Mouse (Mus musculus) midbrain, embryonic 11.5 days (tissue): Measurements from ENCODE around the gene Wdr47. TPM values are rescaled to one million over a fixed set of nuclear protein-coding genes. Genes with fewer than 3 reads are reported as not detected.
A peak's percentile ranks its signal among the peaks of the same experiment; 100 is the strongest.
"Not testable (repeated sequence)": the region's sequence is repeated elsewhere in the genome, so short reads cannot be mapped to it uniquely, and the experiment has no call there.

Experiments
- ATAC-seq: fragments of 200-750 bp; cut with Nextera tagmentation; 2 replicates; pipeline ENCODE4 v1.8.0; 2017; ENCODE audit warnings: moderate TSS enrichment, moderate library complexity; ENCODE audit not compliant: low FRiP score
- DNase-seq: peaks from one replicate; pipeline ENCODE4 v3.0.0; 2015; ENCODE audit warnings: low spot score; ENCODE audit errors: missing footprints
- H3K27ac ChIP-seq: fragments of 300-500 bp; sonication (generic); 2 replicates; pipeline ENCODE4 v1.5.1; 2014; ENCODE audit warnings: low read depth, low read length
- H3K27me3 ChIP-seq: fragments of 300-500 bp; sonication (generic); 2 replicates; pipeline ENCODE4 v1.6.1; 2014; ENCODE audit warnings: mild to moderate bottlenecking, low read length, moderate library complexity, mixed read lengths; ENCODE audit not compliant: control insufficient read depth, insufficient read depth
- H3K36me3 ChIP-seq: fragments of 300-500 bp; sonication (generic); 2 replicates; pipeline ENCODE4 v1.6.1; 2014; ENCODE audit warnings: mild to moderate bottlenecking, low read length, moderate library complexity, mixed read lengths; ENCODE audit not compliant: control insufficient read depth, insufficient read depth
- H3K4me1 ChIP-seq: fragments of 300-500 bp; sonication (generic); 2 replicates; pipeline ENCODE4 v1.6.1; 2014; ENCODE audit warnings: low read length; ENCODE audit not compliant: control insufficient read depth, insufficient read depth
- H3K4me2 ChIP-seq: fragments of 300-500 bp; sonication (generic); 2 replicates; pipeline ENCODE4 v1.6.1; 2014; ENCODE audit warnings: mild to moderate bottlenecking, moderate library complexity
- H3K4me3 ChIP-seq: fragments of 300-500 bp; sonication (generic); 2 replicates; pipeline ENCODE4 v1.5.1; 2014; ENCODE audit warnings: low read depth, low read length
- H3K9ac ChIP-seq: fragments of 300-500 bp; sonication (generic); 2 replicates; pipeline ENCODE4 v1.6.1; 2014; ENCODE audit warnings: low read length
- H3K9me3 ChIP-seq: fragments of 300-500 bp; sonication (generic); 2 replicates; pipeline ENCODE4 v1.6.1; 2016; ENCODE audit warnings: low read length; ENCODE audit not compliant: control insufficient read depth
- WGBS: fragments of 180-500 bp; shearing (Covaris S2); extraction: QIAGEN DNeasy Blood & Tissue Kit; methylation state at CpG from one replicate; pipeline ENCODE4 v1.1.7; 2014; 5-methylcytosine and 5-hydroxymethylcytosine counted together
- polyA plus RNA-seq: library from polyadenylated mRNA; unstranded; fragments of >200 nt; fragmentation: Nextera tagmentation; extraction: Ambion mirVana; gene quantifications from 2 replicates; pipeline ENCODE4 v1.2.1, GENCODE M21; 2014

The Wdr47 gene
- polyA plus RNA-seq, 1 experiment from 2014 or later = 50.0 TPM

DNA sequence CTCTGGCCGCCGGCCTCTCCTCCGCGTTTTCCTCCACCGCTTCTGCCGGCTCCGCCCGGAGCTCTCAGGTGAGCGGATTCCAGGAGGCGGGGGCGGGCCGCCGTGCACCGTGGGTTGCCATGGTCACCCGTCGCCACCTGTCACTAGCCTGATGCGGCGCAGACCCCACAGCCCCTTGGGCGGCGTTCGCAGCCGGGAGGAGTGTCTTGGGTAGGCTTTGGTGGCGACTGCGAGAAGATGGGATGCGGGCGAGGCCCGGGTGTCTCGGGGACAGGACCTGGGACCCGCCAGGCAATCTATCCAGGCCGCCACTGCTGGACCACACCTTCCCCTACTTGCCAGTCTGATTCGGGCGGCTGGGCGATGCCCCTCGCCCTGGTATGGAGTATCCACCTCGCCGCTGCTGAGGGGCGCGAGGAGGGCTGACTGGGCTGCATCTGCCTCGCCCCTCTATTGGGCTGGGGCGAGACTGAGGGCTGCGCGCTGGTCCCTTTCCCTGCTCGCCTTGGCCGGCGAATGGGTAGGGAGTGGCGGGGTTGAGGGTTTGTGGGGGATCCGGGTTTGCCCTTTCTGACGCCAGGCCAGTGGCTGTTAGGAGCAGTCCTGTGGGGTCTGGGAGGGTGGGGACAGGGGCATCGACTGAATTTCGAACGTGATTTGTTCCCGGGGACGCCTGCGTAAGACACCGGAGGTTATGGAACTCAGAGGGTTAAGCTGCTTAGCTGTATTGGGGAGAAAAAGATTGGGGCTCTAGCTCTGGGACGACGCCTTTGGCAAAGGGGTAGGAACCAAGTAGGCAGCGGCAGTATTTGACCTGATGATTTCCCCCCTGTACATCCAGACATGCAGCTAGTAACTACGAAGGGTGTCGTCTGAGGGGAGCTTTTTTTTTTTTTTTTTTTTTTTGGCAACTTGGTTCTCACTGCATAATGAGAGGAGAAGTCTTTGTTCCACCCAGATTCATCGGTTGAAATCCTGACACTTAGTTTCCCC is 747 bp downstream of the Wdr47 start:
- Histone ChIP-seq H3K9ac (peak overlapping the region; percentile 90), H3K4me2 (peak overlapping the region; percentile 87), H3K4me1 (no peaks in the 10 kb centered on the region; the same call in none of the 2 replicates), H3K4me3 (peak overlapping the region; percentile 96), H3K9me3 (no peaks in the 10 kb centered on the region), H3K27ac (peak overlapping the region; percentile 88), H3K36me3 (no peaks in the 10 kb centered on the region), H3K27me3 (no peaks in the 10 kb centered on the region)
- under 1% methylated on average over 59 of the region's 61 CpGs for WGBS
- ATAC-seq (peak; percentile 84), DNase-seq (peak; percentile 96)

DNA sequence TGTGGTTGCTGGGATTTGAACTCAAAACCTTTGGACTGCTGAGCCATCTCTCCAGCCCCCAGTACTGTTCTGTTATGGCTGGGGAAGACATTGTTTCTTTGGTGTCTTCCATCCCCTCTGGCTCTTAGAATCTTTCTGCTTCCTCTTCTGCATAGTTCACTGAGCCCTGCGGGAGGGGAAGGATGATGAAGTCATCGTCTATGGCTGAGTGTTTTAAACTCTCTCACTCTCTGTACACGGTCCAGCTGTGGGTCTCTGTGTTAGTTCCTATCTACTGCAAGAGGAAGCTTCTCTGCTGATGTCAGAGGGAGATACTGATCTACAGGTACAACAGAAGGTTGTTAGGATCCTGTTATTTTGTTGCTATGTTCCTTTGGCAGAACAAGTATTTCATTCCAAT is 17.8 kb downstream of the Wdr47 start:
- no peak for ATAC-seq
- WGBS = 69% methylated on average over 3 of the region's 3 CpGs
- H3K36me3 ChIP-seq = no peaks in the 10 kb centered on the region
- no peaks in the 10 kb centered on the region for H3K4me1 ChIP-seq
- H3K4me2 ChIP-seq = no peak overlapping the region
- no peak overlapping the region for H3K27ac ChIP-seq
- no peak overlapping the region for H3K9ac ChIP-seq
- no peak overlapping the region for H3K4me3 ChIP-seq
- no peaks in the 10 kb centered on the region for H3K27me3 ChIP-seq
- no peak for DNase-seq
- no peaks in the 10 kb centered on the region for H3K9me3 ChIP-seq

DNA sequence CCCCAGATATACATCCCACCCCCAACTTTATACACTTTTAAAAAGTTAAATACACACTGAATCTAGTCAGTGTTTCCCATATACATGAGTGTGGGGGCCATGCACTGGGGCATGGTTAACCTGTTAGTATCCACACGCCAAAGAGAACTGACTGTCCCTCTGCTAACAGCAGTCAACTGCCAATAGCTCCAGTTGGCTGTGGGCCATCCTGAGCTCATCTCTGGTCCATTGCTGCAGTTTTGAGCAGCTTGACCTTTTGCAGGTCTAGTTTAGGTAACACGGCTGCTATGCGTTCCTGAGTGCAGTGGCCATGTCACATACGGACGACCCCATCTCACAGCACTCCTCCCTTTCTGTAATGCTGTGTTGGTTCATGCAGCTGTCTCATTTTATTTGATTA is 43.7 kb downstream of the Wdr47 start:
- ATAC-seq (no peak), DNase-seq (no peak)
- Histone ChIP-seq H3K4me2 (no peak overlapping the region), H3K27me3 (no peaks in the 10 kb centered on the region), H3K36me3 (no peaks in the 10 kb centered on the region), H3K27ac (no peak overlapping the region), H3K9ac (no peak overlapping the region), H3K4me3 (no peak overlapping the region), H3K4me1 (no peaks in the 10 kb centered on the region), H3K9me3 (no peaks in the 10 kb centered on the region)
- 90% methylated on average over 5 of the region's 5 CpGs for WGBS

DNA sequence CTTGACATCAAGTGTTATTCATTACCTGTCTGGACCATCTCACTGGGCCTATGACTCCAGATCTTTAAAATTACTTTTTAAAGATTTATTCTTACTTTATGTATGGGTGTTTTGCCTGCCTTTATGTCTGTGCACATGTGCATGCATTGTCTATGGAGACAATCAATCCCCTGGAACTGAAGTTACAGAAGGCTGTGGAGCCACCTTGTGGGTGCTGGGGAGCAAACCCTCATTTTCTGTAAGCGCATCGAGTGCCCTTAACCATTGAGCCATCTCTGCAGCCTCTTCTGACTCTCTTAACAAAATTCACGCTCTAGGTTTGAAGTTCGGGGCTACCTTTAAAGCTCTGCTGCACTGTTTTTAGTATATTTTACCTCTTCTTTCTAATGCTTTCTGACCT is 48.3 kb downstream of the Wdr47 start:
- no peaks in the 10 kb centered on the region for H3K27me3 ChIP-seq
- WGBS = 73% methylated on average over 4 of the region's 4 CpGs
- H3K27ac ChIP-seq = no peak overlapping the region
- H3K4me3 ChIP-seq = no peak overlapping the region
- H3K36me3 ChIP-seq = peaks cover 3% of the 10 kb centered on the region; the same call in 1 of the 2 replicates
- no peak overlapping the region for H3K9ac ChIP-seq
- H3K4me2 ChIP-seq = no peak overlapping the region
- H3K9me3 ChIP-seq = no peaks in the 10 kb centered on the region
- H3K4me1 ChIP-seq = no peaks in the 10 kb centered on the region
- DNase-seq (no peak), ATAC-seq (no peak)

DNA sequence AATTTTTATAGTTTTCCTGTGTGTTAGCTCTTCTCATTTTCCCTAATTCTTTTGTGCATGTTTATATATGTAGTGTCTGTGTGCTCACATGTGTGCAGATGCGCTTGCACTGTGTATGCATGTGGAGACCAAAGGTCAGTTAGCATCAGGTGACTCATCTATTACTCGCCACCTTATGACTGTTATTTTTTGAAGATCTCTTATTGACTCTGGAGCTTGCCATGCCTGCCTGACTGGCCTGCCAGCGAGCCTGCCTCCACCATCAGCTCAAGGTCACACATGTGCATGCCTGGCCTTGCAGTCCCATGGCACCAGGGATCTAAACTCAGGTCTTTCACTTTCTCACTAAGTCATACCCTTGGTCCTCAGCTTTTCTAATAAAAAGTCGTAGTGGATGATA is 49.9 kb downstream of the Wdr47 start:
- ATAC-seq = no peak
- H3K27ac ChIP-seq = no peak overlapping the region
- no peaks in the 10 kb centered on the region for H3K4me1 ChIP-seq
- WGBS = 90% methylated on average over 4 of the region's 4 CpGs
- peaks cover 10% of the 10 kb centered on the region; the same call in 1 of the 2 replicates for H3K36me3 ChIP-seq
- H3K4me2 ChIP-seq = no peak overlapping the region
- no peak for DNase-seq
- no peaks in the 10 kb centered on the region for H3K27me3 ChIP-seq
- H3K4me3 ChIP-seq = no peak overlapping the region
- no peak overlapping the region for H3K9ac ChIP-seq
- no peaks in the 10 kb centered on the region for H3K9me3 ChIP-seq

DNA sequence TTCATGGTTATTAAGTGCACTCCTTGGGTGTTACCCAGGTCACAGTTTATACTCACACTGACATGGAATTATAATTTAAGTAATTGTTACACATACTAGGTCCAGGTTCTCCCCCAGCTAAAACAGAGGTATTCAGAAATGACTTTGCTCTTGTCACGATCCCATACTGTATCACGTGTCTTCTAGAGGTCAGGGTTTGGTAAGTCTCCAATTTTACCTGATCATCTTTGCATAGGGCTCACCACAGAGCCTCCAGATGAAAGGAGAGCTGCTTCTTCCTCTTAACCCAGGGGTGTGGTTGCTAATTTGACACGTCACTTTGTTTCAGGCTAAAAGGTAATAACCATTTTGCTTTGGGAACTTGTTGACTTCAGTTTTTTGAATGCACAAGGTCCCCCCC is 53.8 kb downstream of the Wdr47 start:
- ATAC-seq (no peak), DNase-seq (no peak)
- Histone ChIP-seq H3K27me3 (no peaks in the 10 kb centered on the region), H3K4me1 (no peaks in the 10 kb centered on the region), H3K4me2 (no peak overlapping the region), H3K9me3 (no peaks in the 10 kb centered on the region), H3K4me3 (no peak overlapping the region), H3K36me3 (peaks cover 10% of the 10 kb centered on the region; the same call in 1 of the 2 replicates), H3K27ac (no peak overlapping the region), H3K9ac (no peak overlapping the region)
- 94% methylated on average over 3 of the region's 3 CpGs for WGBS

DNA sequence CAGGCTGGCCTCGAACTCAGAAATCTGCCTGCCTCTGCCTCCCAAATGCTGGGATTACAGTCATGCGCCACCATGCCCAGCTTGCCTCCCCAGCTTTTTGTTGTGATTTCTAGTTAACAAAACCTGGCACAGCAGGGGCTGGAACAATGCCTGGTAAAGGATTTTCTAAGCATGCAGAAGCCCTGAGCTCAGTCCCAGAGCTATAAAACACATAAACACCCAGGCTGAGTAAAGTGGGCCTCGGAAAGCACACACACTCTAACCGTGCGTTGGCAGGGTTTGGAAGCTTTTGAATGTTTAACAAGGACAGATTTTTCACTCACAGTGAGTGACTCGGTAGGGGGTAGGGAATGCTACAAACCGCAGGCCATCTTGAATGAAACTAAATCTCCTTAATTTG is 55.0 kb downstream of the Wdr47 start:
- Histone ChIP-seq H3K9ac (no peak overlapping the region), H3K27ac (no peak overlapping the region), H3K27me3 (no peaks in the 10 kb centered on the region), H3K4me3 (no peak overlapping the region), H3K36me3 (peaks cover 10% of the 10 kb centered on the region; the same call in 1 of the 2 replicates), H3K9me3 (no peaks in the 10 kb centered on the region), H3K4me1 (no peaks in the 10 kb centered on the region), H3K4me2 (no peak overlapping the region)
- DNase-seq (no peak), ATAC-seq (no peak)
- WGBS = 50% methylated on average over 7 of the region's 7 CpGs

DNA sequence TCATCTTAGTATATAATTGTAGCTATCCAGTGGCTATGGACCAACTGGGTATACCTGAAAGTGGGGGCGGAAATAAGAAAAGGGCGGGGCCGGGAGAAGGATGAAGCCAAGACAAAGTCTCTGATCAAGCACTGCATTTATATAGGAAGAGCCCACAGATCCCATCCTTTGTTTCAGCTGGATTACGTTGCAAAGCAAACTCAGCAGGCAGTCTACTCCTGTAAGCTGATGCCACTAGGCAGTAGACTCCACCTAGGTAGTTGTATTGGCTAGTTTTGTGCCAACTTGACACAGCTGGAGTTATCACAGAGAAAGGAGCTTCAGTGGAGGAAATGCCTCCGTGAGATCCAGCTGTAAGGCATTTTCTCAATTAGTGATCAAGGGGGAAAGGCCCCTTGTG is 56.6 kb downstream of the Wdr47 start:
- H3K9ac ChIP-seq, ATAC-seq, H3K4me3 ChIP-seq, H3K9me3 ChIP-seq, H3K27ac ChIP-seq, H3K4me1 ChIP-seq, H3K27me3 ChIP-seq, H3K4me2 ChIP-seq, DNase-seq: not testable (repeated sequence)
- peaks cover 10% of the 10 kb centered on the region; the same call in 1 of the 2 replicates for H3K36me3 ChIP-seq
- 38% methylated on average over 5 of the region's 5 CpGs for WGBS

DNA sequence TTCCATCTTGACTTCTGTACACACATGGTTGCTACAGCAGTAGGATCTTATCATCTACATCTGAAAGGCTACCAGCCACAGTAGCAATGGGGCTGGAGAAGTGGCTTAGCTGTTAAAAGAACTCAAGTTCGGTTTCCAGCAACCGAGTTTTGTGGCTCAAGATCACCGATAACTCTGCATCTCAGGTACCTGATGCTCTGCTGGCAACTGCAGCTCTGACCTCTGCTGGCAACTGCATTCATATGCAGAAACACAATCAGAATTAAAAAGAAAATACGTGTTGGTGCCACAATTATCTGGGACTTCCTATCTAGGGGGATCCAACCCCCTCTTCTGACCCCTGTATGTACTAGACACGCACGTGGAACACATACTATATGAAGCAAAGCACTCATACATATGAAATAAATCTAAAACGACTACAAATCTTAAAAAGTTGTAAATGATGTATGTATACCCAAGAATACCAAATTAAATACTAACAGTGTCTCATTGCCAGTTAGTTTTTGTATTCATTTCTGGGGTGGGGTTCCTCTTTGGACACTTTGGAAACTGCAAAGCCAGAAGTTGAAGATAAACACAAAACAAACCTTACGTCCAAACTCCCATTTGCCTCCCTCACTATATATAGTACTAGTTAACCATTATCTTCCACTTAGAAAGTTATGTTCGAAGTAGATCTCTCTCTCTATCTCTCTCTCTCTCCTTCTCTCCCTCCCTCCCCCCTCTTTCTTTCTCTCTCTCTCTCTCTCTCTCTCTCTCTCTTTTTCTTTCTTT is 62.0 kb downstream of the Wdr47 start:
- H3K4me2 ChIP-seq = peak overlapping the region; percentile 32; the same call in 1 of the 2 replicates

More for the DNA sequence above, 62.0 kb downstream of the Wdr47 start:
- DNase-seq (peak; percentile 91), ATAC-seq (no peak)
- H3K27me3 ChIP-seq = no peaks in the 10 kb centered on the region
- H3K27ac ChIP-seq = no peak overlapping the region
- no peaks in the 10 kb centered on the region for H3K36me3 ChIP-seq
- H3K4me1 ChIP-seq = peaks cover 8% of the 10 kb centered on the region; the same call in 1 of the 2 replicates
- no peak overlapping the region for H3K4me3 ChIP-seq
- H3K9ac ChIP-seq = peak overlapping the region; percentile 20; the same call in 1 of the 2 replicates
- WGBS = 29% methylated on average over 9 of the region's 9 CpGs
- H3K9me3 ChIP-seq = no peaks in the 10 kb centered on the region
